Mouse (Mus musculus) kidney, embryonic 16.5 days (tissue): ENCODE data around the gene Lamc2. TPM values are rescaled to one million over a fixed set of nuclear protein-coding genes. Genes with fewer than 3 reads are reported as not detected.

Experiments used
- ATAC-seq: fragments of 200-750 bp; cut with Nextera tagmentation; 2 replicates; pipeline ENCODE4 v1.8.0; 2017; ENCODE audit warnings: moderate TSS enrichment; ENCODE audit not compliant: low FRiP score, low TSS enrichment
- H3K27ac ChIP-seq: fragments of 300-500 bp; sonication (generic); 2 replicates; pipeline ENCODE4 v1.5.1; 2014; ENCODE audit warnings: low read length
- H3K27me3 ChIP-seq: fragments of 300-500 bp; sonication (generic); 2 replicates; pipeline ENCODE4 v1.6.1; 2014; ENCODE audit warnings: low read length, control low read depth, mixed read lengths; ENCODE audit not compliant: insufficient read depth
- H3K36me3 ChIP-seq: fragments of 300-500 bp; sonication (generic); 2 replicates; pipeline ENCODE4 v1.6.1; 2014; ENCODE audit warnings: low read length, control low read depth, mixed read lengths; ENCODE audit not compliant: insufficient read depth
- H3K4me1 ChIP-seq: fragments of 300-500 bp; sonication (generic); 2 replicates; pipeline ENCODE4 v1.6.1; 2014; ENCODE audit warnings: low read length, control low read depth, mixed read lengths; ENCODE audit not compliant: insufficient read depth
- H3K4me2 ChIP-seq: fragments of 300-500 bp; sonication (generic); replicated peaks from 2 replicates; pipeline ENCODE4 v1.6.1; 2014; ENCODE audit warnings: low read depth, low read length
- H3K4me3 ChIP-seq: fragments of 300-500 bp; sonication (generic); 2 replicates; pipeline ENCODE4 v1.5.1; 2014; ENCODE audit warnings: mild to moderate bottlenecking, low read length
- H3K9ac ChIP-seq: fragments of 300-500 bp; sonication (generic); replicated peaks from 2 replicates; pipeline ENCODE4 v1.6.1; 2014; ENCODE audit warnings: low read length
- H3K9me3 ChIP-seq: fragments of 300-500 bp; sonication (generic); 2 replicates; pipeline ENCODE4 v1.6.1; 2016; ENCODE audit warnings: low read length, control low read depth
- WGBS: fragments of 180-500 bp; shearing (Covaris S2); extraction: QIAGEN DNeasy Blood & Tissue Kit; methylation state at CpG from one replicate; pipeline ENCODE4 v1.1.7; 2014; 5-methylcytosine and 5-hydroxymethylcytosine counted together
- polyA plus RNA-seq: library from polyadenylated mRNA; unstranded; fragments of >200 nt; fragmentation: Nextera tagmentation; extraction: Ambion mirVana; gene quantifications from 2 replicates; pipeline ENCODE4 v1.2.1, GENCODE M21; 2015

Gene Lamc2
- polyA plus RNA-seq, 1 experiment from 2014 or later = 57.4 TPM

DNA sequence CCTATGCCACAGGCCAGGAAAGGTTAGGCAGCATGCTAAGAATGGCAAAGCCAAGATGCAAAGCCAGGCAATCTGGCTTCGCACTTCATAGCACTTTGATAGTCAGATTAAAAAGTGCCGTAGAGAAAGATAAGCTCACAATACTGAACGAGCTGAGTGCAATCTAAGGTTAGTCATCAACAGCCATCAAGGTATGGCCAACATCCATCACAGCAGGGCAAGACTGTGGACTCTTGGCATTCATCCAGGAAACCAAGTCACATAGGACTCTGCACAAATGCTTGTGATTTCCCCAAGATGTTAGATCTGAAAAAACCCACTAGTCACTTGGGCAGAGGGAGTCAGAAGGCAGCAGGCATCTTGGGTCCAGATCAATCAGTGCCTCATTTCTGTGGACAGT, 1.8 kb upstream of the Lamc2 start:
- H3K27ac ChIP-seq = peak overlapping the region; percentile 4; the same call in 1 of the 2 replicates
- H3K4me1 ChIP-seq = peaks cover 46% of the 10 kb centered on the region
- H3K9me3 ChIP-seq = no peaks in the 10 kb centered on the region
- H3K27me3 ChIP-seq = peaks cover 11% of the 10 kb centered on the region; the same call in 1 of the 2 replicates
- no peak overlapping the region for H3K9ac ChIP-seq
- ATAC-seq = no peak
- H3K4me2 ChIP-seq = no peak overlapping the region
- H3K4me3 ChIP-seq = no peak overlapping the region
- H3K36me3 ChIP-seq = no peaks in the 10 kb centered on the region
- WGBS = 64% methylated on average over 3 of the region's 3 CpGs

DNA sequence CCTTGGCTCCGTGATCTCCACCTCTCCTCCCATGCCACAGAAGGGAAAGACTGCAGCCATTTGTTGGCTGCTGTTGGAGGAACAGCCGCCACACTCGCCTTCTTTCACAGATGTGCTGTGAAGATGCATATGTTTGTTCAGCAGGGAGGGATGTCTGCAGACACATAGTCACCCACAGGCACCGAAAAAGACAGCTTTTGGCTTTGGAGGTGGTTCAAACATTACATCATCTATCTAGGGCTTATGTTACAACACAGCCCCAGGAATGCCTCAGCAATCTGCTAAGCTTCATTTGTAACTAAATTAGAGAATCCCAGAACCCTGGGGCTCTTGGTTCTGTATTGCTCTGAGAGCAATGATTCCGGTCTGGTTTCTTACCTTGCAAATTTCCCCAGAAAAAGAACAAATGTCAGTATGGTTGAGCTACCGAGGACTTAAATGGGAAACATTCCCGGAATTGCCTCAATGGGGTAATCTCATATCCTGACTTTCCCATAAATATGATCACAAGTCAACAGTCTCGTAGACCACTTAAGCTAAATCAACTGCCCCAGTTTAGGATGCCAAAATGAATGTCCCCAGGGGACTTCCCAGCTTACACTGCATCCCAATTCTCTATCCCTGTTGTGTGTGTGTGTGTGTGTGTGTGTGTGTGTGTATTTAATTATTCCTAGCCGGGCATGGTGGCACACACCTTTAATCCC, 5.5 kb downstream of the Lamc2 start:
- H3K36me3 ChIP-seq = 0 out of 2 replicates have a peak, but pooled peaks cover 4% of the 10 kb centered on the region
- no peak overlapping the region for H3K9ac ChIP-seq
- no peaks in the 10 kb centered on the region for H3K9me3 ChIP-seq
- H3K27me3 ChIP-seq = peaks cover 7% of the 10 kb centered on the region; the same call in 1 of the 2 replicates
- WGBS = 54% methylated on average over 9 of the region's 9 CpGs
- H3K4me3 ChIP-seq = no peak overlapping the region
- no peak overlapping the region for H3K27ac ChIP-seq
- peaks cover 12% of the 10 kb centered on the region for H3K4me1 ChIP-seq
- no peak overlapping the region for H3K4me2 ChIP-seq
- no peak for ATAC-seq

DNA sequence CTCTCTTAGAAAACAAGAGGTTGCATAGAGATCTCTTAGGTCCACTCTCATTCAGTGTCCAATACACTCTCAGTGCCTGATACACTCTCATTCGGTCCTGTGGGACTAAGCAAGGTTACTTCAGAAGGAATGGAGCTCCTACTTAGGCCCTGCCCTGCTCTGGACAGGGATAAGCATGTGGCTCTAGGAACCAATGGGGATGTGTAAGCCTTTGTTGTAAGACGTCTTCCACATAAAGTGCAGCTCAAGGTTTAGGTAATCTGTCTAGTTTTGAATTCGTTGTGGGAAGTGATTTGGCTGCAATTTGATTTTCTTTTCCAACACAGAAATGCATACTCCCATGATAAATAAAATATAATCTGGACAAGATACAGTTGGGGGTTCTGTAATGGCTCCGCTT, 6.1 kb downstream of the Lamc2 start:
- 72% methylated on average over 4 of the region's 4 CpGs for WGBS
- Histone ChIP-seq H3K4me3 (no peak overlapping the region), H3K9me3 (no peaks in the 10 kb centered on the region), H3K4me1 (peaks cover 6% of the 10 kb centered on the region; the same call in 1 of the 2 replicates), H3K4me2 (no peak overlapping the region), H3K27me3 (peaks cover 6% of the 10 kb centered on the region; the same call in 1 of the 2 replicates), H3K27ac (no peak overlapping the region), H3K9ac (no peak overlapping the region), H3K36me3 (0 out of 2 replicates have a peak, but pooled peaks cover 4% of the 10 kb centered on the region)
- no peak for ATAC-seq

DNA sequence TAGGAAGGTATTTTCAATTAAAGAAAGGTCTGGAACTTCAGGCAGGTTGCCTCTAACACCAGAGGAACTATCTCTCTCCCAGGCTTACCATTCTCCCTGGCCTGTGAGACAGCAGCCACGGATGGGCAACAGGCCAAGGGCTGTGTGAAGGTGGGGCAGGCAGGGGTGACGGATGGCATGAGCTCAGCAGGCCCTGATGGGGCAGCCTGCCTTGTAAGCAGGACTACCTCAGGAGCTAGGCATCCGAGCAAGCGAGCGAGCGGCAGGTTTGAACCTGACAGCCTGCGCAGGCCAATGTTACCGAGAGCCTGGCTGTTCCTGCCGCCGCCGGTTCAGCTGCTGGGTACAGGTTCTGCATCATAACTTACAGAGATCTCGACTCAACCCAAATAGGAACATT, 11.4 kb downstream of the Lamc2 start:
- no peaks in the 10 kb centered on the region for H3K27me3 ChIP-seq
- 0 out of 2 replicates have a peak, but pooled peaks cover 4% of the 10 kb centered on the region for H3K36me3 ChIP-seq
- ATAC-seq = peak; percentile 56; the same call in 1 of the 2 replicates
- H3K9ac ChIP-seq = no peak overlapping the region
- 63% methylated on average over 12 of the region's 12 CpGs for WGBS
- peaks cover 31% of the 10 kb centered on the region for H3K4me1 ChIP-seq
- peak overlapping the region; percentile 63; the same call in 1 of the 2 replicates for H3K27ac ChIP-seq
- no peaks in the 10 kb centered on the region for H3K9me3 ChIP-seq
- H3K4me3 ChIP-seq = no peak overlapping the region
- no peak overlapping the region for H3K4me2 ChIP-seq

DNA sequence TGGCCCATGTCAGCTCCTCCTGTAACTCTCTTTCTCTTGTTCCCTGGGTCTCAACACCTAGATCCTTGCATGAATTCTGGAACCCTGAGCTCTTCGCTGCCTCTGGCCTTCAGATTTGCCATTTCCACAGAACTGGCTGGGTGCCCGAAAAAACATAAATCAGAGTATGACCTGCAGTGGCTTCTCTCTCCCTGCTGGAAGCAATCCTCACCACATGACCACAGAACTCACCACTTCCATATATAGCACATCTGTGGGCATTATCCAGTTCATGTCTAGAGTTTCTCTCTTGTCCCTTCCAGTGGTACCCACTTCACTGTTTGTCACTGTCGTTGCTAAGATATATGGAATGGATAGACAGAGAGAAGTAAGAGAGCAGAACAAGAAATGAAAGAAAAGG, 13.0 kb downstream of the Lamc2 start:
- Histone ChIP-seq H3K4me1 (peaks cover 31% of the 10 kb centered on the region), H3K27me3 (no peaks in the 10 kb centered on the region), H3K9ac (no peak overlapping the region), H3K9me3 (no peaks in the 10 kb centered on the region), H3K36me3 (no peaks in the 10 kb centered on the region), H3K4me3 (no peak overlapping the region), H3K27ac (peak overlapping the region; percentile 84; the same call in 1 of the 2 replicates), H3K4me2 (0 out of 2 replicates have a peak overlapping the region, but pooled peaks have one; percentile 8)
- ATAC-seq = peak; percentile 25; the same call in 1 of the 2 replicates
- WGBS = 33% methylated on average over 3 of the region's 3 CpGs

DNA sequence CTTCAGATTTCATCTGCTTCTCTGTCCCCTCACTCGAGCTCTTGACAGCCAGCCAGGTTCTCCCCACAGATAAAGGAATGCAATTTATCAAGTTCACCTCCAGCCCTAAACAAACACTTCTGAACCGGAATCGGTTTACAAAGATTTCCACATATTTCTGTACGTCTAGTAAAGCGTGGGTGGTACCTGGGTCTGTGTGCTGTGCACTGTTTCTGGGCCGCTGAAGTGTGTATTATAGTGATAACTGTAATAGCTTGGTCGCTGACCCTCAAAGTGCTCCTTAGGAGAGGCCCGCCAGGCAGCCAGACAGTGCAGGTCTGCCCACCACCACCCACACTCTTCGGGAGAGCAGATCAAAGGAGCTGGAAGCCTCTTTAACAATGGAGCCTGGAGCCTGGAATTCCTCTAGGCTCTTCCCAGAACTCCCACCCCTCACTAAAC, 13.9 kb downstream of the Lamc2 start:
- peak; percentile 87 for ATAC-seq
- Histone ChIP-seq H3K9me3 (no peaks in the 10 kb centered on the region), H3K27ac (peak overlapping the region; percentile 84), H3K36me3 (no peaks in the 10 kb centered on the region), H3K9ac (peak overlapping the region; percentile 31; the same call in 1 of the 2 replicates), H3K4me3 (no peak overlapping the region), H3K27me3 (no peaks in the 10 kb centered on the region), H3K4me2 (peak overlapping the region; percentile 23), H3K4me1 (peaks cover 31% of the 10 kb centered on the region)
- WGBS = 4% methylated on average over 9 of the region's 9 CpGs

DNA sequence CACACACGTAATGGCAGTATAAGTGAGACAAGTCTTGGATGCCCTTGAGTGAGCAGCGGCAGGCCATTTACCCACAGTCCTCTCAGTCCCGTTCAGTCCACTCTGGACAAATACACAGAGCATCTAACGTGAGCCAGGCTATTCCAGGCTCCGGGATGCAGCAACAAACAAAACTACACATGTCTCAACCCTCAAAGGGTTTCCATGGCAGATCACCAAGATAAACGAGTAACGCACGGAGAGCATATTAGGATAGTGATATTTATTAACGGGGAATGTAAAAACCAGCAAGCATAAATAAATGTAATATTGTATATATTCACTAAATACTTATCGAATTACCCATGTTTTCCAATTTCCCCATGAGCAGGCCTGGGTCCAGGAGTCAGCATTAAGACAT, 15.2 kb downstream of the Lamc2 start:
- no peaks in the 10 kb centered on the region for H3K9me3 ChIP-seq
- H3K9ac ChIP-seq = no peak overlapping the region
- no peak overlapping the region for H3K4me3 ChIP-seq
- H3K4me1 ChIP-seq = peaks cover 31% of the 10 kb centered on the region
- H3K4me2 ChIP-seq = no peak overlapping the region
- no peak overlapping the region for H3K27ac ChIP-seq
- no peak for ATAC-seq
- no peaks in the 10 kb centered on the region for H3K27me3 ChIP-seq
- no peaks in the 10 kb centered on the region for H3K36me3 ChIP-seq
- 57% methylated on average over 10 of the region's 10 CpGs for WGBS

DNA sequence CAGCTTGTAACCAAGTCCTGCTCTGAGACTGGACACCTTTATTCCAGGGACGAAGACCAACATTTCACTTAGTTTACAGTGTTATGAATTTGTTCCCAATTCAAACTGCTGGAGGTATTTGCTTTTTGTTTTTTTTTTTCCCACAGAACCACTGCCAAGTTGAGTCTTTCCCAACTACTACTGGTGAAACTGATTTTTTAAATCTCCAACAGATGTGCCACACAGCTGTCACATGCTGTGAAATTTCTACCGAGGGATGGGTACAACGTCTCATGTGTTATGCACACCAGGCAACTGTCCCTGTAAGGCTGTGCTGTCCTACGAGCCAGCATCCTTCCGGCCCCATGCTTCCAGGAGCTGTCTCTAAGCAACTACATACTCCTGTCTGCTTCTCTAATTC, 18.0 kb downstream of the Lamc2 start:
- Histone ChIP-seq H3K4me1 (peaks cover 21% of the 10 kb centered on the region), H3K36me3 (no peaks in the 10 kb centered on the region), H3K27ac (no peak overlapping the region), H3K9ac (no peak overlapping the region), H3K4me2 (no peak overlapping the region), H3K9me3 (no peaks in the 10 kb centered on the region), H3K27me3 (no peaks in the 10 kb centered on the region), H3K4me3 (no peak overlapping the region)
- WGBS = 89% methylated on average over 5 of the region's 5 CpGs
- ATAC-seq = no peak

DNA sequence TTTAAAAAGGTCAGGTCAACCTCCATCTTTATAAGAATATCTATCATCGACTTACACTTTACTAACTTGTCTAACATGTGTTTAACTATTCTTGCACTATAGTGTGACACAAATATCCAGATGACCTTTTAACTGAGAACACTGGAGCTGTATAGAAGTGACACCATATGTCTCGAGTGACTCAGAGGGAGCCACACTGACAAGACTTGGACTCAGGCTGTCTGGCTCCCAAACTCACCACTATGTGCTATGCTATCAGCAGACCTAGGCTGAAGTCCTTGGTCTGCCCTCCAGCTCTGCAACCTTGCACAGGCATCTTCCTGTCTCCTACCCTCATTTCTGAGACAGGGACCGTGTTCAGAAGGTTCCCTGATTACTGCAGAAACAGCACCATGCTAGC, 22.4 kb downstream of the Lamc2 start:
- no peak overlapping the region for H3K27ac ChIP-seq
- 63% methylated on average over 3 of the region's 3 CpGs for WGBS
- H3K4me1 ChIP-seq = 0 out of 2 replicates have a peak, but pooled peaks cover 4% of the 10 kb centered on the region
- ATAC-seq = no peak
- H3K9me3 ChIP-seq = no peaks in the 10 kb centered on the region
- H3K9ac ChIP-seq = no peak overlapping the region
- no peaks in the 10 kb centered on the region for H3K27me3 ChIP-seq
- H3K4me2 ChIP-seq = no peak overlapping the region
- no peak overlapping the region for H3K4me3 ChIP-seq
- no peaks in the 10 kb centered on the region for H3K36me3 ChIP-seq

DNA sequence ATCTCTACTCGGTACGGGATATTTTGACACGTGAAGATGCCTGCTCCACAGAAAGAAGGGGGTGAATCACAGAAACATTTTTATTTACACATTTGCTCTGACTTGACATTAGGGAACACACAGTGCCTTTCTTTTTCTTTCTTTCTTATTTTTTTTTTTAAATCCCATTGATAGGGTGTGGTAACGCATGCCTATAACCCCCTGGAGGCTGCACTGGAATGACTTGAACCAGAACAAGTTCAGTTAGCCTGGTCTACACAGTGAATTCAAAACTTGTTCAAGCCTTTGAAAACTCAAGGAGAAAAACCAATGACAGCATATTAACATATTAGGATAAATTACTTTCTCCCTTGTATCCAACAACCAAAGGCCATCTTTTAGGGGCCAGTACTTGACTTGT, 27.1 kb downstream of the Lamc2 start:
- no peaks in the 10 kb centered on the region for H3K36me3 ChIP-seq
- H3K4me1 ChIP-seq = 0 out of 2 replicates have a peak, but pooled peaks cover 4% of the 10 kb centered on the region
- ATAC-seq = no peak
- H3K4me3 ChIP-seq = no peak overlapping the region
- H3K27ac ChIP-seq = no peak overlapping the region
- no peak overlapping the region for H3K9ac ChIP-seq
- WGBS = 85% methylated on average over 4 of the region's 4 CpGs
- no peaks in the 10 kb centered on the region for H3K9me3 ChIP-seq
- no peaks in the 10 kb centered on the region for H3K27me3 ChIP-seq
- H3K4me2 ChIP-seq = no peak overlapping the region
